Mouse (Mus musculus) adrenal gland, postnatal 14 days (tissue): ENCODE measurements around the gene Gdf9. TPM values are rescaled to one million over a fixed set of nuclear protein-coding genes. Genes with fewer than 3 reads are reported as not detected.

Experiments
- DNase-seq: peaks from one replicate; pipeline ENCODE4 v3.0.0; 2021; ENCODE audit warnings: mixed read lengths
- total RNA-seq: library from RNA; stranded (reverse); gene quantifications from 2 replicates; pipeline ENCODE4 v1.2.3, GENCODE M21; 2021

Gdf9 gene
- total RNA-seq, 1 experiment from 2014 or later: 3.6 TPM

DNA sequence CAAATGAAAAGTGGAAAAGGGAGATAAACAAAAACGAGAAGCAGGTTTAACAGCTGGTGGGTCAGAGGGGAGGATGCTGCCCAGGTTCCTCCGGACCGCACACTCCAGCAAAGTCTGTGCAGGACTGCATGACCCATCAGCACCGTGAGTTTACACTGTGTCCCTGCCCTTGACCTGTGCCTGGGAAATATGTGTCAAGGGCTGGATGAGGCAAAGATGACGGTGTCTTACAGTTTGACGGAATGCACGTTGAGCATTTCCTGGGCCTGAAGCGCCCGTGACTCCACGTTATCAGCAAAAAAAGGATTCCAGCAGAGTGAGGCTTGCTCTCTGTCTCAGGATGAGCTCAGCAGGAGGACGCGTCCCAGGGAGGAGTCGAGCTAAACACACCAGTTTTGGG lies 14.7 kb downstream of the Gdf9 start:
- peak; percentile 64 for DNase-seq

DNA sequence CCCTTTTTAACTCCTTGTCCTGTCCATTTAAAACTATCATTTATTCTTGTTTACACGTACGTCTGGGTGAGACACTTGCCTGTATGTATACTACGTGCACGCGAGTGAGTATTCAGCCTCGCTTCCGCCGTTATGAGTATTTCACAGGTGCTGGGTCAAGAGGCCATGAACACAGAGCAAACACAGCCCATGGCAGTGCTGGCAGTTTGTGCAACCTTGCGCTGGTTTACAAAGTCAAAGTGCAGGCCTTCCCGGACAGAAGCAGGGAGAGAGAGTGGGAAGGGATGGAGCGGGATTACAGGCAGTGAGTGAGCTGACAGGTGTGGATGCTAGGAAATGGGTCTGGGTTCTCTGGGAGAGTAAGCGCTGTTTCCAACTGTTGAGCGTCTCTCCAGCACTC lies 15.4 kb downstream of the Gdf9 start:
- DNase-seq: no peak

DNA sequence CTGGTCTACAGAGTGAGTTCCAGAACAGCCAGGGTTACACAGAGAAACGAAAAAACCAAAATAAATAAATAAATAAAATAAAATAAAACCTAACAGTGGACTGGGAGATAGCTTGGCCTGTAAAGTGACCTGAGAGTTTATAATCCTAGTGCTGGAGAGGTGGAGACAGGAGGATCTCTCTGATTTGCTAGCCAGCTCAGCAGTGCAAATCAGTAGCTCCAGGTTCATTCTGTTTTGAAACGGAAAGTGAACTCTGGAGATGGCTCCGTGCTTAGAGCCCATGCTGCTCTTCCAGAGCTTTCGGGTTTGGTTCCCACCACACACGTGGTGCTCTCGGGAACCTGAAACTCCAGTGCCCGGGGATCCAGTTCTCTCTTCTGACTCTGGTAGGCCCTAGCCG lies 17.2 kb downstream of the Gdf9 start:
- DNase-seq: no peak

DNA sequence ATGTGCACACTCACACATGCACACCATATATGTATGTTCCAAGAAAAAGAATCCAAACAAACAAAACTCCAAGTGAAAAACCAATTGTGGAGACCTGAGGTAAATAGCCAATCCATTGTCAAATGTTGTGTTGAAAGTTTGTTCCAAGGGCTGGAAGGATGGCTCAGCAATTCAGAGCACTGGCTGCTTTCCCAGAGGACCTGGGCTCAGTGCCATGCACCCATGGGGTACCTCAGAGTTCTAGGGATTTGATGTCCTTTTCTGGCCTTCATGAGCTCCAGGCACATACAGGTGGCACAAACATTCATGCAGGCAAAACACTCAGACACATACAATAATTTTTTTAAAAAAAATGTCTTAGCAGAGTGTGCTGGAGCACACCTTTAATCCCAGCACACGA lies 17.7 kb downstream of the Gdf9 start:
- DNase-seq: peak; percentile 80

DNA sequence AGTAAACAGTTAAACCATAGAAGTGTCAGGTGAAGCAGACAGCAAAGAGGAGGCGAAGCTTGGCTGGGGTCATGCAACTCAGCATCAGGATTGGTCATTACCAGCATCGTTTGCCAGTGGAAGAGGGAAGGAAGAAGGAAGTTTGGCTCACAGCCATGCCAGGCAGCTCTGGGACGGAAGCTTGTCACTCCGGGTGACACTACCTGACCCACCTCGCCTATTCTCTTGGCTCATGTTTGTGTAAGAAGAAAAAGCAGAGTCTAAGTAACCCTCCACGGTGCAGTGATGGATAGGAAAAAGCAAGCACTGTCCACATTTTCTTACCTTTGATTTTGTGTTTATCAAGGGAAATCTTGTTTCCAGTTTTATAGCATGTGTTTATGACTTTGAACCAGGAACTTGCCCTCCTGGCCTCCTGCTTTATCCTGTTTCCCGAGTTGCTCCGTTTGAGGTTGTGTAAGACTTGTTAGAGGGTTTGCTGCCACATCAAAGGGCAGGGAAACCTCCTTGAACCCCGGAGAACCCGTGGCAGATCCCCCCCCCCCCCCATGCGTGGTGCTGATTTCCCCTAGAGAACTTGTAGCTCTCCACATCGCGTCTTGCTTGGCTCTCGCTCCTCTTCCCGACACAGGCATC lies 19.4 kb downstream of the Gdf9 start:
- no peak for DNase-seq

DNA sequence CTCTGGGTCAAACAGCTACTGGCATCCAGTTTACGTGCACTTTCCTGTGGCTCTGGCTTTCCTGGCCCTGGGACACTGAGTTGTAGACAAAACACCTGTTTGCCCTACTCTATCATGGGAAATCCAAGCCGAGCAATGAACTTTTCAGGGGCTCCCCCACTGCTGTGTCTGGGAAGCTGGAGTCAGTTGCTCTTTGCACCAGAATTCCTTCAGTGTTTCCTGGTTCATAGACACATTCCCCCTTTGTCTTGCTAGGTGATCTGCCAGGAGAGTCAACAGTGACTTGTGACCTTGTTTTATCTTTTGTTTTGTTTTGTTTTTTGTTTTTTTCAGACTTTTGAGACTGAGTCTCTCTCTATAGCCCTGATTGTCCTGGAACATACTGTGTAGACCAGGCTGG lies 20.5 kb downstream of the Gdf9 start:
- no peak for DNase-seq

DNA sequence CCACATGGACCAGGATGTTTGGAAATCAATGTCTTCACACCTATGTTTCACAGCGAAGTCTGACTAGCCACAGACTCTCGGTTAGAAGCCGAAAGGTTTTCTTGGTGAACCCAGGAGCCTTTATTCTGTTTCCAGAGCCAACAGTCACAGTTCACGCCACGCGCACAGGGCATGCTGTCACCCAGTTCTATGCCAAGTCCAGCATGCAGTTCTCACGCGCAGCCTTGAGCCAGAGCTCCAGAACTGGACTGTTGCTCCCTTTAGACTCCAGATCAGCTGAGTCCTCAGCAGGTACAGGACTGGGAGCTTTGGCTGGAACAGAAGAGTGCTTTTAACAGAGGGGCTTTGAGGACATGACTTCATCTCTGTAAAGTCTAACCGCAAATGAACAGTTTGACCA lies 21.6 kb downstream of the Gdf9 start:
- DNase-seq: peak; percentile 61

DNA sequence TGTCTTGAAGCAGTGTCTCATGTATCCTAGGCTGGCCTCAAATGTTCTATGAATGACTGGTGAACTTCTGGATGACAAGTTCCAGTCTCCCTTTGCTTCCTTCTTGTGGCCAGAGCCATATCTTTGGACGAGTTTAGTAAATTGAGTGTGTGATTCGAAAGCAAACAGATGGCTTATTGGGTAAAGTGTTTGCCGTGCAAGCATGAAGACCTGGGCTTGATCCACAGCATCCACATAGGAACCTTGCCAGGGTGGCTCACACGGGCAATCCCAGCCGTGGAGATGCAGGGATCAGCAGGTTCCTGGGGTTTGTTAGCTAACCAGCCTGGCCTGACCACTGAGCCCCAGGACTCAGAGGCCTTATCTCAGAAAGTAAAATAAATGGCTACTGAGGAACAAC lies 22.2 kb downstream of the Gdf9 start:
- DNase-seq: no peak

DNA sequence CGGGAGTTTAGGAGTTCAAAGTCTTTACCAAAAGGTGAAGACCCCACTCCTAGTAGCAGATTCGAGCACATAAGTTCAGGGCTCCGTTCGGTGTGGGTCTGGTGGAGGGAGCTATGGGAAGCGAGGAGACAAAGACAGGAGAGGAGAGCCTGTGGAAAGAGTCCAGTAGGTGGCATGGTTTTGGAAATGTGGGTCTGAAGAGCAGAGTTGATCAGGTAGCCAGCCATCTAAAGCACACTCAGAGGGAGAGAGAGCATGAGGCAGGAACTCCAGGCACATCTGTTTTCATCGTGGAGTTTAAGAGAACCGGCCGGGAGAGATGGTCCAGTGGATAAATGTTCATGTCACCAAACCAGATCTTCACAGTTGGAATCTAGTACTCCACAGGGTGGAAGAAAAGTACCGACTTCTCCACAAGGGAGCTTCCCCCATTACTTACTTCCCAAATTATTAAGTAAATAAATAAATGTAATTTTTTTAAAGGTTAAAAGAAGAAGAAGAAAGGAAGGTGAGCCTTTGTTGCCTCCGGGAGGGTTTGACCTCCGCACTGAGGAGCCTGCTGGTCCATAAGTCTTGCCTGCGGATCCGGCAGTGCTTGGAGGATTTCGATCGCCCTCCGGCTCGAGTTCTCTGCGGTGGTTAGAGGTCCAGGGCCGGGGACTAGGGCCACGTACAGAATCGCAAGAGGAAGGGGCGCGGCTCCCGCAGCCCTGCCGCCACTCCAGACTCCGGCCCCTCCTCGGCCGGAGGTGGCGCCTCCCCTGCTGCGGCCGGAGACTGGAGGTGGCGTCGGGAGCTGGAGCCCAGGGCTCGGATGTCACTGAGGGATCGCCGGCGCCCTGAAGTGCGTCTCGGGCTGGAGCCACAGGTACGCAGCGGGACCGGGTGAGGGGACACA lies 25.9 kb downstream of the Gdf9 start, which contains the start of the genes Gm10447 and Shroom1:
Gm10447 (minus strand) TSS at position 637 of the 898 bp plus-strand sequence.
Shroom1 (plus strand) TSS at position 732 of the 898 bp plus-strand sequence.
- peak; percentile 77 for DNase-seq

DNA sequence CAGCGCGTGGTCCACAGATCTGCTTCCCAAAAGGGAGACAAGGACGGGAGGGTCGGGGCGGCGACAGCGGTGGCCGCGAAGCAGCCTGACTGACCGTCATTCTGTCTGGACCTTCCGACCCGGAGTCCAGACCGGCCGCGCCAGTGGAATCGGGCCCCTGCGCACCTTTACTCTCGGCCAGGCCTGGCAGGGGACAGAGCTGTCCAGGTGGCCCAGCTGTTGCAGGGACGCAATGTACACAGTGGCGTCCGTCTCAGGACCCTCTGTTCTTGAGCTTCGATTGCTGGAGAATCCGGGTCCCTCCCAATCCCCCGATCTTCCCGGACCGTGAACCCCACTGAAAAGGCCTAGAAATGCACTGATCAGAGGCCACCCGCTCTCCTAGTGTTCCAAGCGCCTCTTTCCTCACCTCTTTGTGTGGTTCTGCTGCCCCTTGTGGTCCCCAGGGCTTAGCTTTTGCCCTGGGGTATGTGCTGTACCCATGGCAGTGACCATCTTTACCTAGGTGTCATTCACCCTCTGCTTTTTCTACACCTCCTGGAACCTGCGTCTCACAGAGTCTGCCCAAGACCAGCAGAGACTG lies 26.6 kb downstream of the Gdf9 start:
- peak; percentile 32 for DNase-seq

DNA sequence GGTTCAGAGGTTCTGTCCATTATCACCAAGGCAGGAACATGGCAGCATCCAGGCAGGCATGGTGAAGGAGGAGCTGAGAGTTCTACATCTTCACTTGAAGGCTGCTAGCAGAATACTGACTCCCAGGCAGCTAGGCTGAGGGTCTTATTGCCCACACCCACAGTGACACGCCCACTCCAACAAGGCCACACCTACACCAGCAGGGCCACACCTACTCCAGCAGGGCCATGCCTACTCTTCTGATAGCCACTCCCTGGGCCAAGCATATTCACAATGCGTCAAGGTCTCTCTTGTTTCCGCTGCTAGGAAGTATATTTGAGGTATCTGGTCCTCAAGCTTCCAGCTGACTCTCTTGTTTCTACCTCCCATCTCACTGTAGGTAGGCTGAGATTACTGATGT lies 28.2 kb downstream of the Gdf9 start:
- no peak for DNase-seq

DNA sequence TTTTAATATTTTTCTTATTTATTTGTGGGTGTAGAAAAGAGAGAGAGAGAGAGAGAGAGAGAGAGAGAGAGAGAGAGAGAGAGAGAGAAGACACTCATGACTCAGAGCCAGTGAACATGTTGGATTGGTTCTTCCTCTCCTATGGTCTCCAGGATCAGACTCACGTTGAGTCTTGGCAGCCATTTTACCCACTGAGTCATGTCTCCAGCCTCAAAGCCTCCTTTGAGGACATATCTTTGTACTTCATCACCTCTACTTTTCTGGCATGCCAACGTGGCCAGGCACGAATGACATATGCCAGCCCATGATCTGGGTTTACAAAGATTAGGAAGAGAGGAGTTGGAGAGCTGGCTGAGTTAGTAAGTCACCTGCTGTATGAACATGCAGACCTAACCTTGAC lies 29.4 kb downstream of the Gdf9 start:
- DNase-seq: no peak

DNA sequence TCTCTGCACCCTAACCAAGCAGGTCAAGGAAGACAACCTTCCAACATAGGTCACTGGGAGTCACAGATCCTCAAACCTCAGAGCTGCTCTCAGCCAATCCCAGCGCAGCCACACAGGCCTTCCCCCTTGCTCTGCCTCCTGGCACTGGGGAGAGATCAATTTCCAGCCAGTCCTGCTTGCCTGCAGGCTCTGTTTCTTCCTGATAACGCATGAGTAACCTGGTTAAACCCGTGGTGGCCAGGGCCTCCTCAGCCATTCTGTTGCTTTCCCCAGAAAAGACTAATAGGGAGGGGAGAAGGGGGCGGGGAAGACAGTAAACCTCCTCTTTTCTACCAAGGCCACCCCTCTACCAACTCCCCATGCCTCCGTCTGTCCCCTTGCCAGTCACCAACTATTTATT lies 30.9 kb downstream of the Gdf9 start:
- peak; percentile 28 for DNase-seq

DNA sequence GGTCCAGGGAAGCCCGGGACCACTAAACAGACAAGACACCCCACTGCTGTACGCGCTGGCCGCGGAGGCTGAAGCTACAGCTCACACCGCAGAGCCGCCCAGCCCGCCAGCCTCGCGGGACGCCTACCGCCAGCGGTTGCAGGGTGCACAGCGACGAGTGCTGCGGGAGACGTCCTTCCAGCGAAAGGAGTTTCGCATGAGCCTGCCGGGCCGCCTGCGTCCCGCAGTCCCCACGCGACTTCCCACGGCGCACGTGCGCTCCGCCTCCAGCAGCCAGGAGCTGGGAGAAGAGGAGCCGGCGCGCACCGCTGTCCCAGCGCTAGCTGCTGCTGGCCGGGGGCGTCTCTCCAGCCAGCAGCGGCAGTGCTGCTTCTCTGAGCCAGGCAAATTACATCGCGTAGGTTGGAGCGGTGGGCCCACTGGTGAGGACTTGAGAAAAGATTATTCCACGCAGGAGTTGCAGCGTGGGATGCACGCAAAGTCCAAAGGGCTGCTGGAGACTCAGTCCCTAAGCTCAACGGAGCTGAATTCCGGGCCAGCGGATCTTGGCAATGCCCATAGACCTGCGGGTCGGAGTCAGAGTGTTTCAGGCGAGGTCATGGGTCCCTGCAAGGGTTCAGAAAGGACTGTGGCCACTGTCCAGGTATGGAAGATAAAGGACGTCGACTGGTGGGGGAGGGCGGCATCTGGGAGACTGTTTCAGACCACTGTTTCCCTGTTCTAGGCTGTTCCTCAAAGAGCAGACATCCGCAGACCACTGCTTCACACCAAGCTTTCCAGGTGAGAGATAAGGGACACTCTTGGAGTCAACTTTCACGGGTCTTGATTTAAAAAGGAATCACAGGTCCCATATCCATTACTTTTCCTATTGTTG lies 33.0 kb downstream of the Gdf9 start:
- peak; percentile 60 for DNase-seq

DNA sequence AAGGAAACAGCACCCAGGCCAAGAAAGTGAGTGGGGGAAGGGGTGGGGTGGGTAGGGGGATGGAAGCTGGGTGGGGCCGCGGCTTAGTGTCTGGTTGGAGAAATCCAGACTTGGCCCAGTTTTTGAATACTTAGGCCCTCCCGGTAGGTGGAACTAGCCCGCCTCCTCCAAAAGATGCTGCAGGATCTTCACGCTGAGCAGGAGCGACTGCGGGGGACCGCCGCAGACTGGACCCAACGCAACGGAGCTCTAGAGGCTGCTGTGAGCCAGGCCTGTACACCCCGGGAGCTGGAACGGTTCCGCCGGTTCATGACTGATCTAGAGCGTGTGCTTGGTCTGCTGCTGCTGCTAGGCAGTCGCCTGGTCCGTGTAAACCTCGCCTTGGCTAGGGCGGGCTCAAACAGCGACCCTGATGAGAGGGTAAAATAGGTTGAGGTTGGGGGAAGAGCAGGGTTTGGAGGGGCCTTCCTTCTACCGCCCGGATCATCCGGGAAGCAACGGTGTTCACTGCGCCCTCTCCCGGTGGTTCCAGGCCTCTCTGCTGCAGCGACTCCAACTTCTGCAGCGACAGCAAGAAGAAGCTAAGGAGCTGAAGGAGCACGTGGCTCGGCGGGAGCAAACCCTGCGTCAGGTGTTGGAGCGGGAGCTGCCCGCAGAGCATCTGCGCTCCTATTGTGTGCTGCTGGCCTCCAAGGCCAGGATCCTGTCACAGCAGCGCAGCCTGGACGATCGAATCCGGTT lies 35.6 kb downstream of the Gdf9 start:
- peak; percentile 88 for DNase-seq

DNA sequence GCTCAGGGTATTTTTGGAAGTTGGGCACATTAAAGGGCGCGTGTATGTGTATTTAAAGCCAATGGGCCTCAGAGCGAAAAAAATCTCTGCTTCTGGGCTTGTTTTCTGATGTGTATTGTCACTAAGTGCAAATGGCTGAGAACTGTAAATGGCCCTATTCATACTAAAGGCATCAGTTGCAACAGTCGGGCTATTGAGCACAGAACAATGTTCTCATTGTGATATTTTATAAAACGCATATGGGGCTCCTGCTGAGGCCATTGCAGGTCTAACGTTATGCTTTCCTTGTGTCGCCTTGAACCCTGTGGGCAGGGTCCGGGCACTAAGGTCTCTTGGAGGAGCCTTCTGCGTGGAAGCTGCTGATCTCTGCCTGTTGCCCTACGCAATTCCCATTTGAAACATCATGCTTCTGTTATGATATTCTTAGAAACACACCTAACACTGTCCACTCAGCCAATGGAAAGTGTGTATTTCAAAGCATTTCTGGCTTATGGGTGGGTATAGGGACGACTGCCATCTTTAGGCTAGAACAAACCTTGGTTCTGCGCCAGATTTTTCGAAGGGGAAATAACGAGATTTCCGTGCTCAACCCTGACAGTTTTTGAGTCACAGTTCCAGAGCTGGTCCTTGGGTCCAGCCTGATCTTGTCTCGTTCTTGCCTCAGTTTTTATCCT lies 38.6 kb downstream of the Gdf9 start:
- DNase-seq: no peak

DNA sequence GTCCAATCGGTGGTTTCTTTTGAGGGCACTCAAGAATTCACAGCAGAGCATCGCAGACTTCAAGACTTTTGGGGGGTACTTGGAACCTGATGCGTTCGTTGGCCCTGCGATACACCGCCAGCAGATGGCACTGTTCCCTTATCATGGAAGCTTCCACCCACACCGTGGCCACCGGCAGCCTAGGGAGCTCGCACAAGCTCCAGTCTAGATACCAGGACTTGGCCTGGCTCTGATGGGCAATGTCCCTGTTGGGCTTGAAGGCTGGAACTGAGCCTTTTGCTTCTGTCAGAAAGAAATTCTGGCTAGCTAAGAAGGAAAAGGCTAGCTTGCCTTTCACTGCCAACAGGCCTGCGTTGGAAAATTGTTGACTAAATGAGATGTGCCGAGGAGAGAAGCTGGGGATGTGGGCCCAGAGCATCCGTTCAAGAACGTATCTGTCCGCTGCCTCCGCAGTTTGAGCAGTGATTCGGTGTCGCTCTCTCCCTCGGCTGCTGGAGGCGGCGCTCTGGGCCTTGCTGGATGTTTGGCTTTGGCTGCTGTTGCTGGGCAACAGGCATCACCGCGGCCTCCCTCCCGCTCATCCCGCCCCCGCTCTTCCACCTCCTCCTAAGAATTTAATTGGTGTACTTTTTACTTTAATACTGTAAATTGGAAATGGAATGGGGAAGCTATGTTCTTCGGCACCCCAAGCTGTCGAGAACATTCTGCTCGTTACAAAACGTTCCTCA lies 39.3 kb downstream of the Gdf9 start, which contains the start of gene Gm9837:
Gm9837 (minus strand) TSS at position 512 of the 728 bp plus-strand sequence.
- DNase-seq: peak; percentile 92

DNA sequence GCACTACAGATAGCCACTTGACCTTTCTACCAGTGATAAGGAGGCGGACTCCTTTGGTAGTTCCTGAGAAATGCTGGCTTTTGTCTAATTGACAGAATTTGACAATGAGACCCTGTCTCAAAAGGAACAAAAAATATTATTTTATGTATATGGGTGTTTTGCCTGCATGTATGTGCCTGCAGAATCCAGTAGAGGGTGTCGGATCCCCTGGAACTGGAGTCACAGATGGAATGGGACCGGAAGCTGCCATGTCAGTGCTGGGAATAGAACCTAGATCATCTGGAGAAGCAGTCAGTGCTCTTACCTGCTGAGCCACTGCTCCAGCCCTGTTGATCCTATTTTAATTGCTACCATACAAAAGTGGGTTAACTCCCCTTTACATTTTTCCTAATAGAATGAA lies 41.9 kb downstream of the Gdf9 start:
- DNase-seq: no peak

DNA sequence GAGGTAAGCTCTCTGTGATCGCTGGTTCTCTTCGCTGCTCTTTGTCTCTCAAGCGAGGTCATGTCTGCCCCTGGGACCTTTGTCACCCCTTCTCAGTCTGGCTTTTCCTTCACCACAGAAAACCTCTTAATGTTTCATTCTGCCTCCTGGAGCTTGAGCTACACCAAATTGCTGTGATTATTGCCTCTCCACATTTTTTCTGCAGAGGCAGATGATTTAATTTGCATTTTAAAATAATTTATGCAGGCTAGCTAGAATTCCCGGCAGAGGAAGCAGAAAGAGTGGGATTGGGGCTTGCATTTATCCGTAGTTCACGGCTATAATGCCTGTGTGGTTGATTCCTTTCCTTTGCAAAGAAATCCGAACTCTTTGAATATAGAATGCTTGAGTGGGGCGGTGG lies 44.8 kb downstream of the Gdf9 start:
- DNase-seq: no peak

DNA sequence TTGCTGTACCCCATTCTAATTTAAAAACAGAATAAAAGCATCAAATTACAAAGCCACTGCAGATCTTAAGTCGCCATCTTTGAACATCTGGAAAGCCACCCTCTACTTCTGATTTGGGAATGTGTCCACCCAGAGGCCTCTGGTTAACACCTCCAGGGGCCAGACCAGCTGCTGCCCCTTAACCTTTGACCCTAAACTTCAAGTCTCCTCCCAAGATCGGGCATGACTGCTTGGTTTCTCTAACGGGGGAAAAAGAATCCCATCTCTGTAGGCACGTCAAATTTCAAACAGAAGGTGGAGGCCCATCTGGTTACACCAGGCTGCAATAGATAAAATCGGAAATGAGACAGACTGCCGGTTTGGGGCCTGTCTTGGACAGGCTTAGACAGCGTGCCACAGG lies 47.0 kb downstream of the Gdf9 start:
- no peak for DNase-seq
